In the genomic region with DNA sequence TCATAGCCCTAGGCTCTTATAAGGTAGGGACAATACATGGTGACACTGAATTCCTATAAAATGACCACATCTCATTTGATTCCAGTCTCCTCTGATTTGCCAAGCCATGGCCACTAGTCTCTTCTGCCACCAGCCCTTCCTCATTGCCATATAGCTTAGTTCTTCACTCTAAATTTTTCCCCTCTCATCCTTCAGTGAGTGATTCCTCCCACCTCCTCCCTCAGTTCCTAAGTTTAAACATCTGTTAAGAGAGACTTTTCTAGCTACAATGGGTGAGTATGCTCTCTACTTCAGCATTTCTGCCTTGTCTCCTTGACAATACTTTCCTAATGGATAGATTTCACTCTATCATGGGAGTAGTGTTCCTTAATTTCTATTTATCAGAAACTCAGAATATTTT, we compare ENCODE assay signal across 30 mouse cellular contexts.
"Had no signal": no experiment of that assay in that cellular context is flagged by ENCODE, and none has a peak within 500 bp of the region (broad histone marks: within the 10 kb centered on the region; RNA-seq: fewer than 3 reads in every experiment).

No protein-coding gene starts in this region.

- ATAC-seq: liver, embryonic 12.5 days; liver, postnatal 0 days; lung, postnatal 0 days; midbrain, embryonic 13.5 days; midbrain, embryonic 15.5 days; midbrain, embryonic 16.5 days had no signal

- DNase-seq: left cerebral cortex, postnatal 4 days; liver; liver, embryonic 13.5 days; liver, postnatal 0 days; lung, adult 18-20 months; lung, adult 2 months; lung, embryonic 14.5 days; lung, postnatal 10 days; lung, postnatal 14 days; lung, postnatal 36 days; lung, postnatal 4 days; midbrain, embryonic 14.5 days had no signal

- H3K4me3 ChIP-seq: limb, embryonic 10.5 days; limb, embryonic 12.5 days; limb, embryonic 13.5 days; limb, embryonic 15.5 days; liver, embryonic 12.5 days; liver, embryonic 13.5 days; liver, embryonic 15.5 days; lung, embryonic 15.5 days; megakaryocyte, embryonic 14.5 days; midbrain, embryonic 10.5 days; midbrain, embryonic 12.5 days; midbrain, embryonic 13.5 days; midbrain, embryonic 15.5 days; myocyte; neural tube, embryonic 12.5 days had no signal

- H3K27ac ChIP-seq: limb, embryonic 10.5 days; limb, embryonic 12.5 days; limb, embryonic 13.5 days; limb, embryonic 15.5 days; liver, embryonic 12.5 days; liver, embryonic 13.5 days; liver, embryonic 14.5 days; liver, embryonic 15.5 days; lung, embryonic 15.5 days; macrophage; midbrain, embryonic 10.5 days; midbrain, embryonic 12.5 days; midbrain, embryonic 13.5 days; midbrain, embryonic 15.5 days; neural tube, embryonic 12.5 days had no signal
